Mouse (Mus musculus): ENCODE measurements around the gene Unc13b.

DNA sequence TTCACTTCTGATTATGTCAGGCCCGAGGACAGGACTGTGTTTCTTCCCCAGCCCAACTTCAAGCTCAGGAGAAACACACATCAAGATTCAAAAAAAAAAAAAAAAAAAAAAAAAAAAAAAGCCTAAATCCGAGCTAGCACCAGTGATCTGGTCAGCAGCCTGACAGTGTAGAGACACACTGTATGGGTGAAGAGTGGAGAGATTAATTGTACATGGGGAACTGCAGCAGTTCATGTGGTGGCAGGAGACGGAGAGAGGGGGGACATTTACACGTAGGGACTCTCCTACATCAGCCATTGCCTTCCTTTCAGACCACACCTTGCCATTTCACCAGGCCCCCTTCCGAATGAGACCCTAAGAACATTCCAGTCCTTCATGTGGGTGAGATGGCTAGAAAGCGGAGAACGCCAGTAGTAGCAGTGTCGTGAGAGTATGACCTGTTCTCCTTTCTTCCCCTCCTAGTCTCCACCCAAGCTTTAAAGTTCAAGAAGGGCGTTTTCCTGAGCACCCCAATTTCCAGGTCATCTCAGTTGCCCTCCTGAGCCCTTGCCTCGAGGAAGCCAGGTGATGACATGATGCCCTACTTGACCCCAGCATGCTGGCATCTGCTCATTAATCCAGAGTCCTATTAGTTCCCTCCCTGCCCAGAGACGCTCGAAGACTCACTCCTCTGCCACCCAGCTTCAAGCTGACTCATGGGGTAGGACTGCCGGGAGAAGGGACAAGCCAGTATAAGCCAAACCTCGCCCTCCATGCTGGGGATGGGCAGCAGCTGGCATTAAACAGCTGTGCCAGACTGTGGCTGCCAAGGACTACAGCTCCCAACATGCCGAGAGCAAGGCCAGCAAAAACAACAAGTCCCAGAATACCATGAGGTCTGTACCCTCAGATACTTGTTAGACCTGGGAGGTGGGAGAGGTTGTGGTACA, 19.9 kb upstream of the Unc13b start:
- TF ChIP-seq POLR2A (IDR thresholded peaks at IDR 0.05; ENCODE audit: extremely low read depth, insufficient read depth, low read length), result peak; percentile 58; the same call in 1 of the 2 replicates
- TF ChIP-seq CTCF (IDR thresholded peaks at IDR 0.05; ENCODE audit: extremely low read depth, insufficient read depth, low read length), result no peak

Measured in cortical plate, adult 2 months (tissue).